Mouse (Mus musculus) ES-Bruce4 (cell line): ENCODE data around the gene Smim27.

ENCODE experiments used
- CTCF ChIP-seq: IDR thresholded peaks from one replicate; pipeline ENCODE4 v1.8.1; 2011; ENCODE audit warnings: low read depth, low read length
- EP300 ChIP-seq: IDR thresholded peaks from 2 replicates; pipeline ENCODE4 v1.6.1; 2011; ENCODE audit warnings: low read depth, low read length; ENCODE audit not compliant: insufficient read depth
- POLR2A ChIP-seq: IDR thresholded peaks from one replicate; pipeline ENCODE4 v1.8.1; 2011; ENCODE audit warnings: low read length; ENCODE audit not compliant: insufficient read depth

- TF ChIP-seq POLR2A: no peak
- TF ChIP-seq CTCF: no peak
- TF ChIP-seq EP300: no peak
Measured at GRCm38 (mm10) chr4:40287415-40287814, 18.0 kb downstream of the Smim27 start.
